Mouse (Mus musculus) gastrocnemius, postnatal 14 days (tissue): ENCODE data around the gene Igsf21. TPM values are rescaled to one million over a fixed set of nuclear protein-coding genes. Genes with fewer than 3 reads are reported as not detected.

Experiments used
- DNase-seq: peaks from one replicate; pipeline ENCODE4 v3.0.0; 2021; ENCODE audit warnings: mixed read lengths
- intact Hi-C: fragments of 180-260 bp; cut with DNase I; formaldehyde crosslinking; loops from one replicate; pipeline ENCODE4 v1.15.1; 2025; ENCODE audit warnings: low total_unique reads
- total RNA-seq, 2 experiments: library from RNA; stranded (reverse); gene quantifications; 2 replicates each; pipeline ENCODE4 v1.2.3; 2021

Gene Igsf21
- total RNA-seq, 2 experiments from 2014 or later: 0.14 to 0.16 TPM

- no peak for DNase-seq
- intact Hi-C loops: loop anchor here (10.0 kb wide), 1 partner anchor 279 kb away; no protein-coding TSS in a partner anchor
Measured at GRCm38 (mm10) chr4:140153711-140154114, 92.9 kb downstream of the Igsf21 start.

- intact Hi-C loops: loop anchor here (10.0 kb wide), 1 partner anchor 278 kb away; no protein-coding TSS in a partner anchor
Measured at GRCm38 (mm10) chr4:140153101-140153500, 93.5 kb downstream of the Igsf21 start.

GRCm38 (mm10) chr4:140149706-140150105, 96.9 kb downstream of the Igsf21 start:
- intact Hi-C loops: loop anchor here (10.0 kb wide), 1 partner anchor 275 kb away; no protein-coding TSS in a partner anchor
- DNase-seq: no peak

More at GRCm38 (mm10) chr4:140153101-140153500, 93.5 kb downstream of the Igsf21 start:
- peak; percentile 19 for DNase-seq

- no peak for DNase-seq
- intact Hi-C loops: no loop called here
Measured at GRCm38 (mm10) chr4:140147857-140148695, 98.5 kb downstream of the Igsf21 start.

- intact Hi-C loops: no loop called here
Measured at GRCm38 (mm10) chr4:140147079-140147840, 99.3 kb downstream of the Igsf21 start.

GRCm38 (mm10) chr4:140143884-140144525, 102.6 kb downstream of the Igsf21 start:
- intact Hi-C loops: no loop called here
- DNase-seq: no peak

More at GRCm38 (mm10) chr4:140147079-140147840, 99.3 kb downstream of the Igsf21 start:
- no peak for DNase-seq

GRCm38 (mm10) chr4:140143178-140143577, 103.4 kb downstream of the Igsf21 start:
- DNase-seq: no peak
- intact Hi-C loops: no loop called here

GRCm38 (mm10) chr4:140140485-140140884, 106.1 kb downstream of the Igsf21 start:
- intact Hi-C loops: no loop called here
- no peak for DNase-seq

GRCm38 (mm10) chr4:140138846-140139245, 107.7 kb downstream of the Igsf21 start:
- DNase-seq: no peak
- intact Hi-C loops: no loop called here

- DNase-seq: no peak
Measured at GRCm38 (mm10) chr4:140131625-140132321, 114.8 kb downstream of the Igsf21 start.

GRCm38 (mm10) chr4:140131201-140131600, 115.4 kb downstream of the Igsf21 start:
- intact Hi-C loops: no loop called here
- no peak for DNase-seq

More at GRCm38 (mm10) chr4:140131625-140132321, 114.8 kb downstream of the Igsf21 start:
- intact Hi-C loops: no loop called here

GRCm38 (mm10) chr4:140129553-140130275, 116.9 kb downstream of the Igsf21 start:
- no peak for DNase-seq
- intact Hi-C loops: no loop called here

- no peak for DNase-seq
- intact Hi-C loops: no loop called here
Measured at GRCm38 (mm10) chr4:140128116-140128515, 118.5 kb downstream of the Igsf21 start.

GRCm38 (mm10) chr4:140125806-140126205, 120.8 kb downstream of the Igsf21 start:
- intact Hi-C loops: no loop called here
- DNase-seq: no peak

- DNase-seq: no peak
- intact Hi-C loops: no loop called here
Measured at GRCm38 (mm10) chr4:140122534-140122933, 124.0 kb downstream of the Igsf21 start.

GRCm38 (mm10) chr4:140117275-140117691, 129.3 kb downstream of the Igsf21 start:
- intact Hi-C loops: no loop called here
- no peak for DNase-seq

- intact Hi-C loops: no loop called here
- no peak for DNase-seq
Measured at GRCm38 (mm10) chr4:140115756-140116155, 130.8 kb downstream of the Igsf21 start.

- DNase-seq: no peak
- intact Hi-C loops: no loop called here
Measured at GRCm38 (mm10) chr4:140115053-140115452, 131.5 kb downstream of the Igsf21 start.
